Mouse (Mus musculus): ENCODE data around the gene Ltf. TPM values are rescaled to one million over a fixed set of nuclear protein-coding genes. Genes with fewer than 3 reads are reported as not detected.

Ltf gene
- polyA plus RNA-seq, 1 experiment from 2014 or later, result 3.2 TPM

DNA sequence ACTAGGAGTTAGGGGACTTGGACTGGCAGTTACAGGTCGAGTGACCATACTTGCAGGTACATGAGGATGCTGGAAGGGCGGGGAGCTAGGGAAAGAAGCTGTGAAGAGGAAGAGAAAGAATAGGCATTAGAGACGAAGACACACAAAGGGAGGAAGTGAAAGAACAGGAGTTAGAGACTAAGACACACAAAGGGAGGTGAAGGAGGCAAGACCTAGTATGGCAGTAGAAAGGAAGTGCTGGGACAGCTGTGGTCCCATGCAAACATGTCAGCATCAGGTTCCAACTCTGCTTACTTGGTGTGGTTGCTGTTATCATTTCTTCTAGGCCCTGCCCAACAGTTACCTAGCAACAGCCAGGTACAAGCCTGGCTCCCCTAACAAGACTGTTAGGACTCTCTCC is 9.3 kb upstream of the Ltf start:
- no peak overlapping the region for H3K4me3 ChIP-seq (ENCODE audit: low read length)

DNA sequence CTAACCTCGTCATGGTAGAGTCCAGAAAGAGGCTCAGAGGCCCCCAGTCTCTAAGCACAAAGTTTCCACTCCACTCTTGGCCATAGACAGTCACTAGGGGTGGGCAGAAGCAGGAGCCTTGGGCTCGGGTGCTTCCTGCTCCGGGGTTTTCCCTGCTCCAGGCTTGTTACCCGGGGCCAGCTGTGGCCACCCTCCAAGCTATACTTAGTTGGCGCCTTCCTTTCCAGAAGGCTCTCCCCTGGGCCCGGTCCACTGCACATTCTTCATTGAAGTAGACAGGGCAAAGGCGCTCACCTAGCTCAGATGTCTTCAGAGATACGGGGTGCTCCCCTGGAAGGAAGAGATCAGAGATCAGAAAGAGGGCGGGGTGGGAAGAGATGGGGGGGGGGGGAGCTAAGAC is 7.5 kb upstream of the Ltf start:
- no peak overlapping the region for H3K9ac ChIP-seq (ENCODE audit: low read length)
- H3K27ac ChIP-seq (ENCODE audit: low read length), result no peak overlapping the region
- no peaks in the 10 kb centered on the region for H3K36me3 ChIP-seq (ENCODE audit: control insufficient read depth, insufficient read depth)
- H3K9me3 ChIP-seq (replicated peaks; ENCODE audit: control insufficient read depth, low read length), result no peaks in the 10 kb centered on the region
- no peaks in the 10 kb centered on the region for H3K27me3 ChIP-seq (ENCODE audit: control insufficient read depth, insufficient read depth, low read length)
- no peak overlapping the region for H3K4me2 ChIP-seq (ENCODE audit: low read depth, low read length)
- 74% methylated on average over 9 of the region's 9 CpGs for WGBS
- H3K4me1 ChIP-seq (ENCODE audit: control insufficient read depth, insufficient read depth, low read length), result peaks cover 4% of the 10 kb centered on the region; the same call in 1 of the 2 replicates
- H3K4me3 ChIP-seq (ENCODE audit: low read length), result no peak overlapping the region
- no peak for ATAC-seq (replicated peaks; ENCODE audit: extremely low read depth, insufficient read depth, low FRiP score)

More for the DNA sequence above, 9.3 kb upstream of the Ltf start:
- Histone ChIP-seq H3K4me1 (ENCODE audit: control insufficient read depth, insufficient read depth, low read length) (peaks cover 4% of the 10 kb centered on the region; the same call in 1 of the 2 replicates), H3K9ac (ENCODE audit: low read length) (no peak overlapping the region), H3K27ac (ENCODE audit: low read length) (no peak overlapping the region), H3K4me2 (ENCODE audit: low read depth, low read length) (no peak overlapping the region), H3K36me3 (ENCODE audit: control insufficient read depth, insufficient read depth) (no peaks in the 10 kb centered on the region), H3K9me3 (replicated peaks; ENCODE audit: control insufficient read depth, low read length) (no peaks in the 10 kb centered on the region), H3K27me3 (ENCODE audit: control insufficient read depth, insufficient read depth, low read length) (no peaks in the 10 kb centered on the region)
- WGBS, result 58% methylated on average over 3 of the region's 3 CpGs
- no peak for ATAC-seq (replicated peaks; ENCODE audit: extremely low read depth, insufficient read depth, low FRiP score)

DNA sequence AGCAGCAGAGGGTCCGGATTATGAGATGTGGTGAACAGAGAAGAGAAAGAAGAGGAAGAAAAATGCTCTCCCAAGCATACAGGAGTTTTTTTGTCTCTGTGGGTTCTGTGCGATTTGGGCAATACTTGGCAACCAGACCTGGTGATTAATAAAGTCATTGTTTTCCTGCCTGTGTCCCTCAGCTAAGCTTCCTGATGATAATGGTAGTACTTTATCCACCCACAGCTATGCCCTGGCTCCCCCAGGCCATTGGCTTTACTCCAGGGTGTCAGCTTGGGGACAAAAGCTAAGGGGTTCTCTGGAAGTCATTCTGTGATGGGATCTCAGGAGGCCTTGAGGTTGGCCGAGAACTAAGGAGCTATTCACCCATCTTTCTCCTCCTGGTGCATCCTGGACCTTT is 7.0 kb upstream of the Ltf start:
- no peak overlapping the region for H3K4me2 ChIP-seq (ENCODE audit: low read depth, low read length)
- no peak overlapping the region for H3K4me3 ChIP-seq (ENCODE audit: low read length)
- no peaks in the 10 kb centered on the region for H3K9me3 ChIP-seq (replicated peaks; ENCODE audit: control insufficient read depth, low read length)
- H3K27ac ChIP-seq (ENCODE audit: low read length), result no peak overlapping the region
- H3K36me3 ChIP-seq (ENCODE audit: control insufficient read depth, insufficient read depth), result no peaks in the 10 kb centered on the region
- no peak for ATAC-seq (replicated peaks; ENCODE audit: extremely low read depth, insufficient read depth, low FRiP score)
- 51% methylated on average over 3 of the region's 3 CpGs for WGBS
- no peak overlapping the region for H3K9ac ChIP-seq (ENCODE audit: low read length)
- H3K4me1 ChIP-seq (ENCODE audit: control insufficient read depth, insufficient read depth, low read length), result peaks cover 4% of the 10 kb centered on the region; the same call in 1 of the 2 replicates
- no peaks in the 10 kb centered on the region for H3K27me3 ChIP-seq (ENCODE audit: control insufficient read depth, insufficient read depth, low read length)

GRCm38 (mm10) chr9:111015658-111016057 is 3.4 kb upstream of the Ltf start:
- no peak for ATAC-seq (replicated peaks; ENCODE audit: extremely low read depth, insufficient read depth, low FRiP score)
- WGBS, result 88% methylated on average over 4 of the region's 4 CpGs

GRCm38 (mm10) chr9:111026791-111027190 is 7.7 kb downstream of the Ltf start:
- Histone ChIP-seq H3K27ac (ENCODE audit: low read length) (no peak overlapping the region), H3K4me2 (ENCODE audit: low read depth, low read length) (no peak overlapping the region), H3K9ac (ENCODE audit: low read length) (no peak overlapping the region), H3K4me3 (ENCODE audit: low read length) (no peak overlapping the region), H3K36me3 (ENCODE audit: control insufficient read depth, insufficient read depth) (no peaks in the 10 kb centered on the region), H3K4me1 (ENCODE audit: control insufficient read depth, insufficient read depth, low read length) (no peaks in the 10 kb centered on the region), H3K9me3 (replicated peaks; ENCODE audit: control insufficient read depth, low read length) (no peaks in the 10 kb centered on the region), H3K27me3 (ENCODE audit: control insufficient read depth, insufficient read depth, low read length) (no peaks in the 10 kb centered on the region)
- ATAC-seq (replicated peaks; ENCODE audit: extremely low read depth, insufficient read depth, low FRiP score), result no peak
- WGBS, result 76% methylated on average over 10 of the region's 10 CpGs

More at GRCm38 (mm10) chr9:111015658-111016057, 3.4 kb upstream of the Ltf start:
- no peak overlapping the region for H3K4me3 ChIP-seq (ENCODE audit: low read length)
- H3K27ac ChIP-seq (ENCODE audit: low read length), result no peak overlapping the region
- H3K4me1 ChIP-seq (ENCODE audit: control insufficient read depth, insufficient read depth, low read length), result peaks cover 4% of the 10 kb centered on the region; the same call in 1 of the 2 replicates
- no peaks in the 10 kb centered on the region for H3K27me3 ChIP-seq (ENCODE audit: control insufficient read depth, insufficient read depth, low read length)
- no peak overlapping the region for H3K4me2 ChIP-seq (ENCODE audit: low read depth, low read length)
- H3K9me3 ChIP-seq (replicated peaks; ENCODE audit: control insufficient read depth, low read length), result no peaks in the 10 kb centered on the region
- no peak overlapping the region for H3K9ac ChIP-seq (ENCODE audit: low read length)
- no peaks in the 10 kb centered on the region for H3K36me3 ChIP-seq (ENCODE audit: control insufficient read depth, insufficient read depth)

DNA sequence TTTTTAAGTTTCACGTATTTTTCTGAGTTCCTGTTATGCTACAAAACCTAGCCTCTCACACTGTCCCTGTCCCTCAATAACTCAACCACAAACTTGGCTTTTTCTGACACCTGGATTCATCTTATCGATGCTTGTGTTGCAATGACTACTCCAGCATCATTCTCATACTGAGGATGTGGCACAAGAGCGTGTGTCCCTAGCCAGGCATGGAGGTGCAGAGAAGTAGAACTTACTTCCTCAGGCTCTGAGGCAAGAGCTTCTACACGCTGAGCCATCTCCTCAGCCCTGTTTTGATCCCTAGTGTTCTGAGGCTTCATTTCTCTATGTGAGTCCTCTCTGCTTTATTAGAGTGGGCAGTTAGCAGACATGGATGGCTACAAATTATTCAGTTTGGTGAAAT is 14.6 kb downstream of the Ltf start:
- no peak for ATAC-seq (replicated peaks; ENCODE audit: extremely low read depth, insufficient read depth, low FRiP score)
- Histone ChIP-seq H3K4me1 (ENCODE audit: control insufficient read depth, insufficient read depth, low read length) (no peaks in the 10 kb centered on the region), H3K9me3 (replicated peaks; ENCODE audit: control insufficient read depth, low read length) (no peaks in the 10 kb centered on the region), H3K4me3 (ENCODE audit: low read length) (no peak overlapping the region), H3K4me2 (ENCODE audit: low read depth, low read length) (no peak overlapping the region), H3K36me3 (ENCODE audit: control insufficient read depth, insufficient read depth) (no peaks in the 10 kb centered on the region), H3K9ac (ENCODE audit: low read length) (no peak overlapping the region), H3K27me3 (ENCODE audit: control insufficient read depth, insufficient read depth, low read length) (no peaks in the 10 kb centered on the region), H3K27ac (ENCODE audit: low read length) (no peak overlapping the region)
- WGBS, result 73% methylated on average over 4 of the region's 4 CpGs

GRCm38 (mm10) chr9:111039966-111040365 is 20.9 kb downstream of the Ltf start:
- no peak overlapping the region for H3K4me3 ChIP-seq (ENCODE audit: low read length)
- H3K27me3 ChIP-seq (ENCODE audit: control insufficient read depth, insufficient read depth, low read length), result no peaks in the 10 kb centered on the region
- no peak overlapping the region for H3K9ac ChIP-seq (ENCODE audit: low read length)
- WGBS, result 52% methylated on average over 4 of the region's 4 CpGs
- H3K36me3 ChIP-seq (ENCODE audit: control insufficient read depth, insufficient read depth), result no peaks in the 10 kb centered on the region
- no peaks in the 10 kb centered on the region for H3K9me3 ChIP-seq (replicated peaks; ENCODE audit: control insufficient read depth, low read length)
- no peak overlapping the region for H3K27ac ChIP-seq (ENCODE audit: low read length)
- H3K4me2 ChIP-seq (ENCODE audit: low read depth, low read length), result no peak overlapping the region
- H3K4me1 ChIP-seq (ENCODE audit: control insufficient read depth, insufficient read depth, low read length), result no peaks in the 10 kb centered on the region
- ATAC-seq (replicated peaks; ENCODE audit: extremely low read depth, insufficient read depth, low FRiP score), result no peak

GRCm38 (mm10) chr9:111042266-111042665 is 23.2 kb downstream of the Ltf start:
- H3K27me3 ChIP-seq (ENCODE audit: control insufficient read depth, insufficient read depth, low read length), result no peaks in the 10 kb centered on the region
- no peak overlapping the region for H3K27ac ChIP-seq (ENCODE audit: low read length)
- H3K4me2 ChIP-seq (ENCODE audit: low read depth, low read length), result no peak overlapping the region
- H3K4me3 ChIP-seq (ENCODE audit: low read length), result no peak overlapping the region
- 80% methylated on average over 5 of the region's 5 CpGs for WGBS
- H3K36me3 ChIP-seq (ENCODE audit: control insufficient read depth, insufficient read depth), result no peaks in the 10 kb centered on the region
- no peaks in the 10 kb centered on the region for H3K4me1 ChIP-seq (ENCODE audit: control insufficient read depth, insufficient read depth, low read length)
- ATAC-seq (replicated peaks; ENCODE audit: extremely low read depth, insufficient read depth, low FRiP score), result no peak
- H3K9me3 ChIP-seq (replicated peaks; ENCODE audit: control insufficient read depth, low read length), result no peaks in the 10 kb centered on the region
- no peak overlapping the region for H3K9ac ChIP-seq (ENCODE audit: low read length)

DNA sequence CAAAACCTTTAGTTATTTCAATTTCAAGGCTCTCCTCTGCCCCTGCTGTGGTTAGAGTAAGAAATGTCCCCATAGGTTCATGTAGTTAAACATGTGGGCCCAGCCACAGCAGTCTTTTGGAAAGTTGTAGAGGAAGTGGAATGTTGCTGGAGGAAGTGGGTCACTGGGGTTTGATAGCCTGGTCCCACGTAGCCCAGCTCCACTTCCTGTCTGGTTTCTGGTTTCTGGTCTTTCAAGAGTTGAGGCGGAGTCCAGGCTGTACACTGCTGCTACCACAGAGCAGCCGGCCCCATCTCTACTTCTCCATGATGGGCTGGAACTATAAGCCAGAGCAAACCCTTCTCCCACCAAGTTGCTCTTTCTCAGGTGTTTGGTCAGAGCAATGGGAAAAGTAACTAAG is 27.2 kb downstream of the Ltf start:
- H3K9ac ChIP-seq (ENCODE audit: low read length), result no peak overlapping the region
- ATAC-seq (replicated peaks; ENCODE audit: extremely low read depth, insufficient read depth, low FRiP score), result no peak
- 65% methylated on average over 3 of the region's 3 CpGs for WGBS

GRCm38 (mm10) chr9:111047266-111047665 is 28.2 kb downstream of the Ltf start:
- H3K27me3 ChIP-seq (ENCODE audit: control insufficient read depth, insufficient read depth, low read length), result no peaks in the 10 kb centered on the region
- no peak overlapping the region for H3K9ac ChIP-seq (ENCODE audit: low read length)
- WGBS, result 86% methylated on average over 5 of the region's 5 CpGs
- ATAC-seq (replicated peaks; ENCODE audit: extremely low read depth, insufficient read depth, low FRiP score), result no peak
- no peaks in the 10 kb centered on the region for H3K9me3 ChIP-seq (replicated peaks; ENCODE audit: control insufficient read depth, low read length)
- no peak overlapping the region for H3K4me2 ChIP-seq (ENCODE audit: low read depth, low read length)
- H3K4me1 ChIP-seq (ENCODE audit: control insufficient read depth, insufficient read depth, low read length), result peaks cover 8% of the 10 kb centered on the region
- H3K36me3 ChIP-seq (ENCODE audit: control insufficient read depth, insufficient read depth), result no peaks in the 10 kb centered on the region
- H3K27ac ChIP-seq (ENCODE audit: low read length), result no peak overlapping the region
- H3K4me3 ChIP-seq (ENCODE audit: low read length), result no peak overlapping the region

More for the DNA sequence above, 27.2 kb downstream of the Ltf start:
- Histone ChIP-seq H3K4me1 (ENCODE audit: control insufficient read depth, insufficient read depth, low read length) (peaks cover 4% of the 10 kb centered on the region), H3K36me3 (ENCODE audit: control insufficient read depth, insufficient read depth) (no peaks in the 10 kb centered on the region), H3K4me3 (ENCODE audit: low read length) (no peak overlapping the region), H3K27me3 (ENCODE audit: control insufficient read depth, insufficient read depth, low read length) (no peaks in the 10 kb centered on the region), H3K27ac (ENCODE audit: low read length) (no peak overlapping the region), H3K4me2 (ENCODE audit: low read depth, low read length) (no peak overlapping the region), H3K9me3 (replicated peaks; ENCODE audit: control insufficient read depth, low read length) (no peaks in the 10 kb centered on the region)
